Mouse (Mus musculus) adrenal gland, postnatal 36 days (tissue): ENCODE data around the gene Pkm. TPM values are rescaled to one million over a fixed set of nuclear protein-coding genes. Genes with fewer than 3 reads are reported as not detected.

Source experiments
- DNase-seq, 2 experiments: peaks; one replicate each; pipeline ENCODE4 v3.0.0; 2021; ENCODE audit warnings: mixed read lengths in 1 of 2
- total RNA-seq, 2 experiments: library from RNA; stranded (reverse); gene quantifications; 2 replicates each; pipeline ENCODE4 v1.2.3; 2021

Pkm gene
- total RNA-seq, 2 experiments from 2014 or later, result 749 to 846 TPM

GRCm38 (mm10) chr9:59706850-59707825, 51.0 kb downstream of the Pkm start:
- DNase-seq, result no peak

GRCm38 (mm10) chr9:59709225-59709624, 53.1 kb downstream of the Pkm start:
- DNase-seq, result peak; percentile 7 to 43

- DNase-seq, result no peak
Observed at GRCm38 (mm10) chr9:59716275-59716898, 60.2 kb downstream of the Pkm start.

GRCm38 (mm10) chr9:59718237-59718636, 62.1 kb downstream of the Pkm start:
- DNase-seq, result no peak

- DNase-seq, result no peak
Observed at GRCm38 (mm10) chr9:59721144-59721543, 65.0 kb downstream of the Pkm start.

- peak; percentile 61 to 74 for DNase-seq
Observed at GRCm38 (mm10) chr9:59723096-59723657, 67.0 kb downstream of the Pkm start.

- DNase-seq, result no peak
Observed at GRCm38 (mm10) chr9:59723791-59724442, 67.7 kb downstream of the Pkm start.

- DNase-seq, result no peak
Observed at GRCm38 (mm10) chr9:59725515-59725914, 69.3 kb downstream of the Pkm start.

GRCm38 (mm10) chr9:59727569-59728286, 71.6 kb downstream of the Pkm start:
- no peak for DNase-seq

Other genes starting within 250 kb of the Pkm start
- 100 to 1,000 TPM; 122 to 130 TPM for gene Arih1, start 169.8 kb upstream of the Pkm start, total RNA-seq
- 100 to 1,000 TPM; 111 to 147 TPM for gene Hexa, start 116.8 kb upstream of the Pkm start, total RNA-seq
- 1 to 10 TPM; 3.6 to 4.1 TPM for gene Tmem202, start 116.5 kb upstream of the Pkm start, total RNA-seq
- gene Celf6, start 78.5 kb upstream of the Pkm start, total RNA-seq, result 1 to 10 TPM; 3.6 to 4.4 TPM
- 10 to 100 TPM; 26.5 TPM for gene Parp6, start 39.1 kb upstream of the Pkm start, total RNA-seq
- gene Gramd2, start 23.8 kb downstream of the Pkm start, total RNA-seq, result under 1 TPM; 0.13 to 0.16 TPM
- 10 to 100 TPM in 1 of 2 experiments, 1 to 10 TPM in 1; 8.2 to 10.4 TPM for gene Senp8, start 94.3 kb downstream of the Pkm start, total RNA-seq
- gene Myo9a, start 94.5 kb downstream of the Pkm start, total RNA-seq, result 10 to 100 TPM; 14.6 to 16.2 TPM